Mouse (Mus musculus) Patski (cell line): ENCODE measurements around the gene 1700003E16Rik. TPM values are rescaled to one million over a fixed set of nuclear protein-coding genes. Genes with fewer than 3 reads are reported as not detected.

Experiments used
- ATAC-seq: fragments of 100-300 bp; one replicate; pipeline ENCODE4 v1.8.0; 2021
- CTCF ChIA-PET: fragments of 350-600 bp; sonication (Branson Sonifier 250); formaldehyde crosslinking; loops from one replicate; lab custom pipeline; 2022; ENCODE audit warnings: inconsistent platforms; lab: Charles Lee
- POLR2A ChIA-PET: fragments of 350-600 bp; sonication (Branson Sonifier 250); formaldehyde crosslinking; loops from one replicate; lab custom pipeline; 2022; ENCODE audit warnings: antibody characterized with exemption, inconsistent platforms; lab: Charles Lee
- DNase-seq: peaks from one replicate; pipeline ENCODE4 v3.0.0-alpha.2; 2011; ENCODE audit warnings: low read depth, low spot score
- H3K27me3 ChIP-seq: fragments of 371-371 bp; one replicate; pipeline ENCODE4 v1.5.1; 2021
- CTCF ChIP-seq: fragments of 100-300 bp; IDR thresholded peaks from one replicate; pipeline ENCODE4 v1.5.1; 2021
- in situ Hi-C: fragments of 300-500 bp; cut with MboI; formaldehyde crosslinking; loops from 3 replicates; pipeline ENCODE4 v1.11.1; 2018; ENCODE audit warnings: low pct_unique_long_range_greater_than_20kb, mixed read lengths
- polyA plus RNA-seq: library from polyadenylated mRNA; unstranded; gene quantifications from one replicate; pipeline ENCODE4 v1.2.3, GENCODE M21; 2021

The 1700003E16Rik gene
- polyA plus RNA-seq, 1 experiment from 2014 or later = 5.9 TPM

DNA sequence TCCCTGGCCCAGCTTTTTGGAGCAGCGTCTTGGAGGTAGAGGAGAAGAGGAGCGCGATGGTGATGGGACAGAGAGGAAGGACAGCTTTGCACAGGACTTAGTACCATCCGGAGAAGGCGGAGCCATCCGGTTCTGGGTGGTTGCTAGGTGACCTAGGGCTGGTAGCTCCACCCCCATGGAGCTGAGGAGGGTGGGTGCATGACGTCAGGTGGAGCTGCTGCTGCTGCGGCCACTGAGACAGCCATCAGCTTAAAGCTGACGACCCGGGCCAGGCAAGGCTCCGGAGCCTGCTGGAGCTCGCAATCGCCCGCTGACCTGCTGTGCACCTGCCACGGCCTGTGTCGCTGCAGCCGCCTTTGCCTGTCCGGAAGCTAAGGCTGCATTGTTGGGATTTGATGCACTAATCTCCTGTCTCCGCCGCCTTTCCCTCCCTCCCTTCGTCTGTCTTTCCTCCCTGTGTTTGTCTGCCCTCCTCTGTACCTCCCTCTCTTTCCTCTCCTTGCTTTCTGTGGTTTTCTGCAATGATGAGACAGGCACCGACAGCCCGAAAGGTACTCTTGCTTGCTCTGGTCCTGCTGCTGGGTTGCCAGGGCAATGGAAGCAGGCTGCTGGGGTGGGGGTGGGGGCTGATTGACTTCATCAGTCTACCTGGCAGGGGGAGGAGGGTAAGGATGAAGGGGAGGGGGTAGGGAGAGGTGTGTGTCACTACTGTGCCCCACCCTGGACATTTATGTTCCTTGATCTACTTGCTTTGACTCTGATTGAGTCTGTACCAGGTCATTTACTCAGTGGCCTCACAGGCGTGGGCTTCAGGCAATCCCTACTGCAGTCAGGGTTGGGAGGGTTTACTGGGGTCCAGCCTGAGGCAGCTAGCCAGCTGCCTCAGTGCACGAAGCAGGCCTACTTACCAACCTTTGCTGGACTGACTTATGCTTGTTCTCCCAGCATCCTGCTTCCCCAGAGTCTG, 30.0 kb downstream of the 1700003E16Rik start:
- H3K27me3 ChIP-seq = no peaks in the 10 kb centered on the region
- POLR2A ChIA-PET = no interaction called here
- in situ Hi-C loops = no loop called here
- CTCF ChIA-PET = interaction anchor here (1.7 kb wide), 1 partner anchor 11 kb away, joined by 3 read pairs; no protein-coding TSS in a partner anchor
- ATAC-seq (no peak), DNase-seq (no peak)
- TF ChIP-seq CTCF = no peak

DNA sequence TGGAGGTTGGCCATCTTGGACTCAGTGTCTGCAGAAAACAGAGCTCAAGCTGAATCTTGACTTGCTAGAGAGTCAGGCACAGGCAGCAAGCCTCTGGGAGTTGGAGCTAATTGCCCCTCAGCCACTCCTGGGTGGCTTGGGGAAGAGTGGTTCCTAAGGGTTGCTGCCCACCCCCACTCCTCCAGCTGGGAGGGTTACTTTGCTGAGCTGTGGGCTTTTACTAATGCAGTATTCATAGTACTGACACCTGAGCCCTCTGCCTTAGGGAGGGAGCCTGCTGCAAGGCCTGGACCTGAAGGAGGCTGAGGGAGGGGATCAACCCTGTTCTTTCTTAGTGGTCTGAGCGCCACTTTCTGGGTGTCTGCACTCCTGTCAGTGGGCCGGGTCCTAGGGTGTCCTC, 30.7 kb downstream of the 1700003E16Rik start:
- in situ Hi-C loops = no loop called here
- ATAC-seq (no peak), DNase-seq (no peak)
- no peak for TF ChIP-seq CTCF
- no peaks in the 10 kb centered on the region for H3K27me3 ChIP-seq
- POLR2A ChIA-PET = no interaction called here
- CTCF ChIA-PET = interaction anchor here (1.2 to 1.7 kb wide), 2 partner anchors 10 to 17 kb away, joined by 3 read pairs; no protein-coding TSS in a partner anchor

DNA sequence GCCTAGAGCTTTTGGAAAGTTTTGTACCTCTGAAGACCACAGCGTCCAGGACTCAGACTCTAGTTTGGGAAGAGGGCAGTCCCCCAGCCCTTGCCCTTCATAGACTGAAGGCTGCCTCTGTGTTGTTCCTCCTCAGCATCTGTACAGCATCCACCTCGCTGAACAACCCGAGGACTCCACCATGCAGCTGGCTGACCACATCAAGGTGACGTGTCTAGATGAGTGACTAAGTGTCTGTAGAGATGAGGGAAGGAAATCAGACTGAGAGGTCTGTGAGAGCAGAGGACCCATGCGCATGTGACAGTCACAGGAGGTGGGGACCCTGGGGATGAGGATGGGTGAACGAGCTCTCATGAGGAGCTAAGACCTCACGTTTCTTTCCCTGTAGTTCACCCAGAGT, 37.4 kb downstream of the 1700003E16Rik start:
- in situ Hi-C loops = no loop called here
- TF ChIP-seq CTCF = no peak

DNA sequence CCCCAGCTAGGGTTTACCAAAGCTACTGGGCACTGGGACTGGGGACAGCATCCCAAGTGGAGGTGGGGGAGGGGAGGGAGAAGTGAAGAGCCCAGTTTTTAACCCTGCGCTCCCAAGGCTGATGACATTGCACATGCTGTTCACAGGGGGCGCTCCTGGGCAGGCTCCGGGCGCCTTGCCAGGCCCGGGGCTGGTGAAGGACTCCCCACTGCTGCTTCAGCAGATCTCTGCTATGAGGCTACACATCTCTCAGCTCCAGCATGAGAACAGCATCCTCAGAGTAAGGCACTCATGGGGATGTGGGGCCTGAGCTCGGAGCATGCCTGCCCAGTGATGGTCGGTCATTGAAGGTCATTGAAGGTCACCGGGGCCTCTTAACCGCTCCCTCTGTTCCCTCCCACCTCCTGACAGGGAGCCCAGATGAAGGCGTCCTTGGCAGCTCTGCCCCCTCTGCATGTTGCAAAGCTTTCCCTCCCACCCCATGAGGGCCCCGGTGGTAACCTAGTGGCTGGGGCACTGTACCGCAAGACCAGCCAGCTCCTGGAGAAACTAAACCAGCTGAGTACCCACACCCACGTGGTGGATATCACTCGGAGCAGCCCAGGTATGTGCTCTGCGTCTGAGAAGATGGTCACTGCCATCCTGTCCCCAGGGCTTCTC, 41.3 kb downstream of the 1700003E16Rik start:
- in situ Hi-C loops = no loop called here
- ATAC-seq = no peak
- TF ChIP-seq CTCF = no peak
- ChIA-PET CTCF (interaction anchor here (0.8 to 1.5 kb wide), 3 partner anchors 10 to 18 kb away, joined by 3 to 6 read pairs (median 4); no protein-coding TSS in a partner anchor), POLR2A (no interaction called here)
- H3K27me3 ChIP-seq = no peaks in the 10 kb centered on the region
- no peak for DNase-seq

More for the DNA sequence above, 37.4 kb downstream of the 1700003E16Rik start:
- no peaks in the 10 kb centered on the region for H3K27me3 ChIP-seq
- ChIA-PET POLR2A (interaction anchor here (0.6 kb wide), 1 partner anchor 11 kb away, joined by 3 read pairs; no protein-coding TSS in a partner anchor), CTCF (interaction anchor here (1.0 to 1.6 kb wide), 2 partner anchors 9 to 10 kb away, joined by 4 read pairs; no protein-coding TSS in a partner anchor)
- ATAC-seq (no peak), DNase-seq (no peak)

DNA sequence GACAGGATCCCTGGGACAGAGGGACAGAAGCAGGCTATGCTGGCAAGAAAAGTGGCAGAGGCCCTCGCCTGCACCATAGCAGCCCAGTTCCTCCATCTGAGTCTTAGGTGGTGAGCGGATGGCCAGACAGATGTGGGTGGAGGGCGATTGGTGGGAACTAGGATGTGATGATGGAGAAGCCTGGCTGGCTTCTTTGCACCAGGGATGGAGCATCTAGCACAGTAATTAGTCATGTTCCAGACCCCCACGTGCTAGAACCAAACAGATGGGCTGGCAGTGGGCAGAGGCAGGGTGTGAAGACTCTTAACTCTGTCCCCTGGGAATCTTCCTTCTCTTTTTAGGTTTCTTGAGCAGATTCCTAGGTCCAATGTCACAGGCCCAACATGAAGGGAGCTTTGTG, 47.1 kb downstream of the 1700003E16Rik start:
- no peak for ATAC-seq
- CTCF ChIA-PET = interaction anchor here (1.8 to 2.6 kb wide), 2 partner anchors 10 to 12 kb away, joined by 4 to 11 read pairs; no protein-coding TSS in a partner anchor
- no peak for TF ChIP-seq CTCF

DNA sequence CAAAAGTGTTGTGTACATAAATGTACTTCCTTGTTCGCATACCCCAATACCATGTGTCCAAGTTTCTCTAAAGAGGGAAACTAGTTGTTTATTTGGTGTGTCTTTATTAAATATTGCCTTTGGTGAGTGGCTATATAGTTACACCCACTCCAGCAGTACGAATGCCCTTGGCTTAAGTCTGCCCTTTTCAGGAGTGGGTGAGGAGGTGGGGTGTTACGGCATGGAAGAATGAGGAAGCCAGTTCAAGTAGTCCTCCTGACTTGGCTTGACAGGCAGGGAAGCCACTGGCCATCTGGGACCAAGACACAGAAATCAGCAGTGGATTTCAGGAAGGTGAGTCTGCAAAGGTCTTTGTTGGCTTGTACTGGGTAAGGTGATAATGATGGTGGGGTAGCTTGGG, 49.6 kb downstream of the 1700003E16Rik start:
- no peak for ATAC-seq
- in situ Hi-C loops = no loop called here

More for the DNA sequence above, 47.1 kb downstream of the 1700003E16Rik start:
- no peak for DNase-seq
- POLR2A ChIA-PET = interaction anchor here (0.6 kb wide), 1 partner anchor 56 kb away, joined by 3 read pairs; no protein-coding TSS in a partner anchor
- H3K27me3 ChIP-seq = peaks cover 7% of the 10 kb centered on the region
- in situ Hi-C loops = no loop called here

DNA sequence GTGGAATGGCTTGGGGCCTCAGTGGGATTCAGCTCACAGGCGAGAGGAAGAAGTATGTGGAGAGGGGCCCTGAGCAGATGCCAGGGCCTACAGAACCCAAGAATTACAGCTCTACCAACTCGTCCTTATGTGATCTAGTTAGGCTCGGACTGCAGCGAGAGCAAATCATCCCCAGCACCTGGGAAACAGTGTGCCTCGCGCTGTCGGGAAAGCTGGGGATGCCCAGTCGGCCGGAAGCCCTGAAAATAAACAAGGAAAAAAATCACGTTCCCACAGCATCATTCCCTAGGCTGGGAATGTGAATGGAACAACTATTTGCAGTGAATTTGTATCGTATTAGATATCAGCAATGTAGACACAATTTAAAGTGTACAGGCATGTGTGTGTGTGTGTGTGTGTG, 50.1 kb downstream of the 1700003E16Rik start:
- POLR2A ChIA-PET = no interaction called here
- no peak for ATAC-seq
- in situ Hi-C loops = no loop called here
- no peak for DNase-seq
- TF ChIP-seq CTCF = no peak
- CTCF ChIA-PET = no interaction called here
- H3K27me3 ChIP-seq = peaks cover 10% of the 10 kb centered on the region

More for the DNA sequence above, 49.6 kb downstream of the 1700003E16Rik start:
- ChIA-PET CTCF (interaction anchor here (1.3 kb wide), 1 partner anchor 9 kb away, joined by 7 read pairs; no protein-coding TSS in a partner anchor), POLR2A (no interaction called here)
- DNase-seq = no peak
- TF ChIP-seq CTCF = no peak
- H3K27me3 ChIP-seq = peaks cover 10% of the 10 kb centered on the region

DNA sequence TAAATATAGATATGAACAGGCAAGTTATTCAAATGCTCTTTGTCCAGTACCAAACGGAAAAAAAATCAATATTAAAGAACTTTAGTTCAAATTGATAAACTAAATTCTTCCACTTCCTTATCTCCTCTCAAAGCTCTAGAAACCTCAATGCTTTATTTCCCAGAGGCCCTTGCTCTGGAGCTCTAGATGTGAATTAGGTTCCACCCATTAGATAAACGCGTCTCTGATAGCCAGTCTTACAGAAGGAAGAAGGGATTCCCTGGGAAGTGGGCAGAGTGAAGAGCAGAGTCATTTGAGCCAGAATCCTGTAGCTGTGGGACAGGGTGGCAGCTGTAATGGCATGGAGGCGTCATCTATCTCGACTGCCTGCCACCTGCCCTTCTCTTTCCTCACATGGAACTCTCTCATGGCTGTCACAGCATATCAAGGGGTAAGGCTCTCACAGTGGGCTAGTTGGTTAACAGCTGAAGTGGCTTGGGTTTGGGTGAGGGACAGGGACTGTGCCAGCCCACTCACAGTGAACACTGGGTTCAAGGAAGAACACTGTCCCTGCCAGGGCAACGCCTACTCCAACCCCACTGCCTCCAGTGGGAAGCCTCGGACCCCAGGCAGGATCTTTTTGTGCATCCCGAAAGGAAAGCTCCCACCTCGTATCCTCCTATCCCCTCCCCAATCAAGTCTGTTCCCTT, 51.3 kb downstream of the 1700003E16Rik start:
- ChIA-PET POLR2A (no interaction called here), CTCF (interaction anchor here (0.9 to 1.2 kb wide), 2 partner anchors 10 to 58 kb away, joined by 3 to 4 read pairs; no protein-coding TSS in a partner anchor)
- in situ Hi-C loops = no loop called here
- no peak for TF ChIP-seq CTCF
- no peak for ATAC-seq
- DNase-seq = no peak
- peaks cover 10% of the 10 kb centered on the region for H3K27me3 ChIP-seq

DNA sequence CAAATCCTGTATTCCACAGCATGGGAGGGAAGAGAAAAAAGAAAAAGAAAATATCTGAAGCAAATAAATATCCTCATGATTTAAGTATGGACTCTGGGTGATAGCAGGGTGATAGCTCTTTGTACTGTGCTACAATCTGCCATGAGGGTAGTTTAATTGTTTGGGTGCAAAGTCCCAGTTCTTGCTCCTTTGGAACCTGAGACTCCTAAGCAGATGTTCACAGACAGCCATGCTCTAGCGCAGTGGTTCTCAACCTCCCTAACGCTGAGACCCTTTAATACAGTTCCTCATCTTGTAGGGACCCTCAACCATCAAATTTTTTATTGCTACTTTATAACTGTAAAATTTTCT, 51.8 kb downstream of the 1700003E16Rik start:
- TF ChIP-seq CTCF = no peak
- H3K27me3 ChIP-seq = peaks cover 10% of the 10 kb centered on the region
- POLR2A ChIA-PET = no interaction called here
- ATAC-seq (no peak), DNase-seq (no peak)
- in situ Hi-C loops = no loop called here
- CTCF ChIA-PET = interaction anchor here (1.2 kb wide), 1 partner anchor 10 kb away, joined by 4 read pairs; no protein-coding TSS in a partner anchor
